ENCODE assay signal across 25 mouse cellular contexts in the genomic region with DNA sequence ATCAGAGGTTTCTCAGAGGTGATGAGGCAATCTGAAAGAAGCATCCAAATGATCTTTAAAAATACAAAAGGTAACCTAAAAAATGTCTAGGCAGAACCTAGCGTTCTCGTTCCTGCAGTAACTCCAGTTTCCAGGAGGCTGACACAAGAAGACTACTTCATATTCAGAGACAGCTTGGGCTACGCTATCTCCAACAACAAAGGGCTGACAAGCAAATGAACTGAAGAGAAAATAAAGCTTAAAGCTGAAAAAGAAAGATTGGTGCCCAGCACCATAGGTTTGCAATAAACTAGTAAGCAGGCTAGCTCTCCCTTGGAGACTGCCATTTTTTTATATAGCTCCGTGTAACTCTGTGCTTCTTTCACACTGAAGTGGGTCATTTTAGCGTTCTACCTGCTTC.
"Had no signal": no experiment of that assay in that cellular context is flagged by ENCODE, and none has a peak within 500 bp of the region (broad histone marks: within the 10 kb centered on the region; RNA-seq: fewer than 3 reads in every experiment).

No protein-coding gene starts in this region.

- H3K9me3 ChIP-seq: heart, embryonic 10.5 days; heart, embryonic 12.5 days; hindbrain, embryonic 13.5 days; hindbrain, embryonic 15.5 days; intestine, embryonic 15.5 days; kidney, embryonic 15.5 days; limb, embryonic 13.5 days; limb, embryonic 15.5 days; liver, embryonic 12.5 days had no signal

- ATAC-seq: hindbrain, postnatal 0 days; liver, embryonic 12.5 days had no signal

- H3K27me3 ChIP-seq: heart, embryonic 12.5 days; hindbrain, embryonic 13.5 days; hindbrain, embryonic 15.5 days; intestine, embryonic 15.5 days; kidney, embryonic 15.5 days; limb, embryonic 13.5 days; limb, embryonic 15.5 days; liver, embryonic 12.5 days had no signal

- H3K9ac ChIP-seq: heart, embryonic 12.5 days; hindbrain, embryonic 13.5 days; hindbrain, embryonic 15.5 days; intestine, embryonic 15.5 days; kidney, embryonic 15.5 days; limb, embryonic 13.5 days; limb, embryonic 15.5 days; liver, embryonic 12.5 days; liver, embryonic 14.5 days had no signal

- H3K4me3 ChIP-seq: heart, embryonic 10.5 days; heart, embryonic 12.5 days; hindbrain, embryonic 13.5 days; hindbrain, embryonic 15.5 days; intestine, embryonic 15.5 days; kidney, embryonic 15.5 days; limb, embryonic 13.5 days; limb, embryonic 15.5 days; liver, embryonic 12.5 days had no signal

- DNase-seq: gastrocnemius, postnatal 14 days; gastrocnemius, postnatal 36 days; heart, adult 18-20 months; heart, postnatal 14 days; heart, postnatal 36 days; kidney, adult 11 months; kidney, adult 2 months; kidney, adult 9 months; kidney, postnatal 14 days; kidney, postnatal 36 days; layer of hippocampus, adult 9-11 months; layer of hippocampus, postnatal 36 days; left cerebral cortex, postnatal 4 days had no signal

- H3K4me2 ChIP-seq: heart, embryonic 12.5 days; hindbrain, embryonic 13.5 days; hindbrain, embryonic 15.5 days; intestine, embryonic 15.5 days; kidney, embryonic 15.5 days; limb, embryonic 13.5 days; limb, embryonic 15.5 days; liver, embryonic 12.5 days had no signal

- H3K36me3 ChIP-seq: heart, embryonic 10.5 days; hindbrain, embryonic 13.5 days; hindbrain, embryonic 15.5 days; intestine, embryonic 15.5 days; limb, embryonic 13.5 days; limb, embryonic 15.5 days; liver, embryonic 12.5 days had no signal

- H3K27ac ChIP-seq: heart, embryonic 10.5 days; hindbrain, embryonic 13.5 days; hindbrain, embryonic 15.5 days; hindbrain, postnatal 0 days; intestine, embryonic 15.5 days; kidney, embryonic 15.5 days; kidney, postnatal 0 days; limb, embryonic 13.5 days; limb, embryonic 15.5 days; liver, embryonic 12.5 days; liver, embryonic 14.5 days had no signal
